Mouse (Mus musculus): ENCODE measurements at regions not wholly inside any gene's neighbourhood (a gene's known extent, or its start where the extent isn't known, plus 50 kb on each side); places are given as distances from the start of the nearest gene placed in this dataset.

GRCm38 (mm10) chr2:61483820-61484219, 94.6 kb upstream of the Tank start:
- TF ChIP-seq POLR2A (IDR thresholded peaks at IDR 0.05; ENCODE audit: insufficient read depth, low read length): no peak
- TF ChIP-seq CTCF (IDR thresholded peaks at IDR 0.05; ENCODE audit: low read depth, low read length): no peak
- no peak for TF ChIP-seq EP300 (IDR thresholded peaks at IDR 0.05; ENCODE audit: insufficient read depth, low read depth, low read length)

Measured in ES-Bruce4 (cell line).